Mouse (Mus musculus) G1E (cell line): ENCODE results near the gene Npr3.

ENCODE experiments used
- CTCF ChIP-seq: IDR thresholded peaks from 2 replicates; pipeline ENCODE4 v1.5.1; 2012; ENCODE audit warnings: low read depth, low read length, inconsistent platforms, mixed read lengths
- GATA1 ChIP-seq: IDR thresholded peaks from 2 replicates; pipeline ENCODE4 v1.6.1; 2012; ENCODE audit warnings: borderline replicate concordance, low read length, inconsistent platforms, mixed read lengths

DNA sequence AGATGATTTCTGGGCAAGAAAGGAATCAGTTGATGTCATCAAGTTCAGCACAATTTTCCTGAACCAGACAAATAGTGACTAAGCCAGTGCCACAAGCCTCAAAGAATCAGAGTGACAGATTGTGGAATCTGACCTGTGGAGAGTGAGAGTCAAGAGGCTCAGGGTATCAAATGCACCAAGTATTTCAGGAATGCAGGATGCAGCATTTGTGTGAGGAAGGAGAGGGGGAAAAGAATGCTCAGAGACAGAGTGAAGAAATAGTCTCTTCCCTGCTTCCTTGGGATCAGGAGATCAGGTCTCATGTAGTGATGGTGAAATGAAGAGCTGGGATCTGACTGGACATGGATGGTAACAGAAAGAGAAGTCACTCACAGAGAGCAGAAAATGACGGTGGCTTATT, 71.2 kb downstream of the Npr3 start:
- TF ChIP-seq CTCF, result no peak
- no peak for TF ChIP-seq GATA1
